Mouse (Mus musculus): Measurements from ENCODE around the gene Tubb4b. TPM values are rescaled to one million over a fixed set of nuclear protein-coding genes. Genes with fewer than 3 reads are reported as not detected.

Gene Tubb4b
- 10 to 100 TPM in 25 of 26 experiments, 1 to 10 TPM in 1; 9.6 to 51.4 (median 27.3) TPM for total RNA-seq (2018; cell fraction: chromatin; rRNA removed)
- total RNA-seq (2018; cell fraction: cytosol; rRNA removed) = 100 to 1,000 TPM in 8 of 26 experiments, 10 to 100 TPM in 18; 46.1 to 130 (median 73.8) TPM
- total RNA-seq (2018; cell fraction: nucleus; rRNA removed) = 10 to 100 TPM; 15.6 to 92.0 (median 34.9) TPM
- 49.1 to 144 TPM (median 76.8 TPM) in 3 replicates for polyA plus RNA-seq (2018)

GRCm38 (mm10) chr2:25224492-25224765 lies at the start of gene Tubb4b:
Gene Tubb4b, minus strand, starts transcription at chr2:25224702.
- H3K36me3 ChIP-seq (ENCODE audit: inconsistent target) = no peaks in the 10 kb centered on the region
- H3K79me2 ChIP-seq (ENCODE audit: inconsistent target) = peaks cover 13% of the 10 kb centered on the region
- H3K4me3 ChIP-seq (ENCODE audit: inconsistent target) = peak within 1 kb of the TSS; percentile 78
- WGBS (ENCODE audit: missing documents) = 2% methylated on average over 17 of the region's 17 CpGs
- peak within 1 kb of the TSS; percentile 80 for H3K27ac ChIP-seq

- WGBS (ENCODE audit: missing documents) = 39% methylated on average over 16 of the region's 16 CpGs
- H3K79me2 ChIP-seq (ENCODE audit: inconsistent target) = peaks cover 43% of the 10 kb centered on the region
- peak overlapping the region; percentile 97 for H3K4me3 ChIP-seq (ENCODE audit: inconsistent target)
- H3K36me3 ChIP-seq (ENCODE audit: inconsistent target) = peaks cover 52% of the 10 kb centered on the region
- peak overlapping the region; percentile 38 for H3K27ac ChIP-seq
These were observed 48.5 kb upstream of the Tubb4b start for GRCm38 (mm10) chr2:25273010-25273409.

GRCm38 (mm10) chr2:25272515-25272914 lies 48.0 kb upstream of the Tubb4b start:
- H3K4me3 ChIP-seq (ENCODE audit: inconsistent target) = peak overlapping the region; percentile 97
- H3K27ac ChIP-seq = peak overlapping the region; percentile 38
- under 1% methylated on average over 18 of the region's 29 CpGs for WGBS (ENCODE audit: missing documents)
- H3K36me3 ChIP-seq (ENCODE audit: inconsistent target) = peaks cover 47% of the 10 kb centered on the region
- peaks cover 48% of the 10 kb centered on the region for H3K79me2 ChIP-seq (ENCODE audit: inconsistent target)

- Histone ChIP-seq H3K27ac (peak within 1 kb of the TSS; percentile 64), H3K4me3 (ENCODE audit: inconsistent target) (peak within 1 kb of the TSS; percentile 97), H3K36me3 (ENCODE audit: inconsistent target) (peaks cover 42% of the 10 kb centered on the region), H3K79me2 (ENCODE audit: inconsistent target) (peaks cover 54% of the 10 kb centered on the region)
- under 1% methylated on average over 48 of the region's 55 CpGs for WGBS (ENCODE audit: missing documents)
These were observed 47.5 kb upstream of the Tubb4b start, which contains the start of the genes Ssna1 and Anapc2 for GRCm38 (mm10) chr2:25271827-25272511. Gene Ssna1, minus strand, starts transcription at chr2:25272438. Gene Anapc2, plus strand, starts transcription at chr2:25272478.

DNA sequence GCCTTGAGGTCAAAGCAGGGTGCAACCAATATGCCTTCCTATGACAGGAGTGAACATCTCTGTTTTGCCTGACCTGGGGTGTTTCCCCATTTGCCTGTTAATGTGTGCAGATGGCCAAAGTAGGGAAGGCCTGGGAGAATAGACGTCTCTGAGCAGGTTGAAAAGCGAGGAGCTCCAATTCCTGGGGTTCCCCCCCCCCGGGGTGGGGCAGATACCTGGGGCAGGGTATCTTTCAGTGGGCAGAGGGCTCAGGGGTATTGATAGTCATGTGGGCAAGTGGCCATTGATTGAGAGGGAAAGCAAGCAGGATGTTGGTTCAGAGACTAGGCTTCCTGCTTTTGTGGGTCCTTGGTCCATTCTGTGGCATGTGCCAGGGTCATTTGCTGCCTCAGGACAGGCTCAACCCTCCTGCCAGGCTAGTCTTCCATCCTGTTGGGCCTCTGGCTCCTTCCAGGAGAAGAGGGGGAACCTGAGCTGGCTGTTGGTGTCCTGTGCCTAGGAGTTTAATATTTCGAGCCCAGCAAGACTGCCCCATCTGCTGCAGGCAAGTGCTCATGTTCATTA lies 43.3 kb upstream of the Tubb4b start:
- no peak overlapping the region for H3K4me3 ChIP-seq (ENCODE audit: inconsistent target)
- H3K36me3 ChIP-seq (ENCODE audit: inconsistent target) = peaks cover 11% of the 10 kb centered on the region; the same call in 1 of the 2 replicates
- H3K79me2 ChIP-seq (ENCODE audit: inconsistent target) = peaks cover 75% of the 10 kb centered on the region
- no peak overlapping the region for H3K27ac ChIP-seq
- 95% methylated on average over 4 of the region's 4 CpGs for WGBS (ENCODE audit: missing documents)

GRCm38 (mm10) chr2:25267241-25267640 lies 42.7 kb upstream of the Tubb4b start:
- no peak overlapping the region for H3K27ac ChIP-seq
- H3K4me3 ChIP-seq (ENCODE audit: inconsistent target) = no peak overlapping the region
- H3K36me3 ChIP-seq (ENCODE audit: inconsistent target) = peaks cover 11% of the 10 kb centered on the region; the same call in 1 of the 2 replicates
- H3K79me2 ChIP-seq (ENCODE audit: inconsistent target) = peaks cover 70% of the 10 kb centered on the region

DNA sequence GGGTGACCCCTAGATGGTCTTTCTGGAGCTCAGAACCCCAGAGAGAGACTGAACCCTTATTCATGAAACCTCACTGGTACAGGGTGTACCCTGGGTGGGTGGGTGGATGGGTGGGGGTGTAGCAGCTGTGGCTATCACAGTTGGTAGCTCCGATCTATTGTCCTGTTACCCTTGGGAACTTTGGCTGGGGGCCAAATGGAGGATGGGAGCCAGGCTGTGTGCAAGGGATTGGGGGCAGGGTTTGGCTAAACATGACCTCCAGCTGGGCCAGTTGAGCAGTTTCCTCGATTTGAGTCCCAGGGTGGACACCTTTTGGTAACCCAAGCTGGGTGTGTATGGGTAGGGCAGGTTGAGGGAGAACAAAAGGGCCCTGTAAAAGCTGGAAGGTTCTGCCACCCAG lies 42.2 kb upstream of the Tubb4b start:
- H3K79me2 ChIP-seq (ENCODE audit: inconsistent target) = peaks cover 67% of the 10 kb centered on the region
- H3K36me3 ChIP-seq (ENCODE audit: inconsistent target) = peaks cover 11% of the 10 kb centered on the region; the same call in 1 of the 2 replicates
- H3K4me3 ChIP-seq (ENCODE audit: inconsistent target) = no peak overlapping the region
- H3K27ac ChIP-seq = peak overlapping the region; percentile 39; the same call in 1 of the 2 replicates
- WGBS (ENCODE audit: missing documents) = 67% methylated on average over 2 of the region's 2 CpGs

- Histone ChIP-seq H3K79me2 (ENCODE audit: inconsistent target) (peaks cover 60% of the 10 kb centered on the region), H3K27ac (peak overlapping the region; percentile 39), H3K4me3 (ENCODE audit: inconsistent target) (no peak overlapping the region; the same call in 1 of the 2 replicates), H3K36me3 (ENCODE audit: inconsistent target) (peaks cover 11% of the 10 kb centered on the region; the same call in 1 of the 2 replicates)
- 52% methylated on average over 6 of the region's 6 CpGs for WGBS (ENCODE audit: missing documents)
These were observed 41.6 kb upstream of the Tubb4b start for GRCm38 (mm10) chr2:25265897-25266656.

- WGBS (ENCODE audit: missing documents) = 94% methylated on average over 3 of the region's 3 CpGs
- peaks cover 6% of the 10 kb centered on the region; the same call in 1 of the 2 replicates for H3K36me3 ChIP-seq (ENCODE audit: inconsistent target)
- no peak overlapping the region for H3K27ac ChIP-seq
- peaks cover 48% of the 10 kb centered on the region; the same call in 1 of the 2 replicates for H3K79me2 ChIP-seq (ENCODE audit: inconsistent target)
- H3K4me3 ChIP-seq (ENCODE audit: inconsistent target) = no peak overlapping the region
These were observed 40.3 kb upstream of the Tubb4b start for GRCm38 (mm10) chr2:25264851-25265250.

- no peak overlapping the region for H3K27ac ChIP-seq
- H3K4me3 ChIP-seq (ENCODE audit: inconsistent target) = no peak overlapping the region
- H3K79me2 ChIP-seq (ENCODE audit: inconsistent target) = peaks cover 47% of the 10 kb centered on the region; the same call in 1 of the 2 replicates
- 85% methylated on average over 5 of the region's 5 CpGs for WGBS (ENCODE audit: missing documents)
- 0 out of 2 replicates have a peak, but pooled peaks cover under 1% of the 10 kb centered on the region for H3K36me3 ChIP-seq (ENCODE audit: inconsistent target)
These were observed 39.8 kb upstream of the Tubb4b start for GRCm38 (mm10) chr2:25264286-25264660.

- Histone ChIP-seq H3K4me3 (ENCODE audit: inconsistent target) (peak overlapping the region; percentile 29), H3K27ac (no peak overlapping the region), H3K36me3 (ENCODE audit: inconsistent target) (no peaks in the 10 kb centered on the region), H3K79me2 (ENCODE audit: inconsistent target) (peaks cover 47% of the 10 kb centered on the region; the same call in 1 of the 2 replicates)
- WGBS (ENCODE audit: missing documents) = 47% methylated on average over 12 of the region's 12 CpGs
These were observed 39.3 kb upstream of the Tubb4b start for GRCm38 (mm10) chr2:25263623-25264285.

GRCm38 (mm10) chr2:25262795-25263622 lies 38.5 kb upstream of the Tubb4b start:
- H3K4me3 ChIP-seq (ENCODE audit: inconsistent target) = peak overlapping the region; percentile 29
- H3K79me2 ChIP-seq (ENCODE audit: inconsistent target) = peaks cover 46% of the 10 kb centered on the region; the same call in 1 of the 2 replicates
- no peaks in the 10 kb centered on the region for H3K36me3 ChIP-seq (ENCODE audit: inconsistent target)
- WGBS (ENCODE audit: missing documents) = under 1% methylated on average over 63 of the region's 82 CpGs
- H3K27ac ChIP-seq = no peak overlapping the region

GRCm38 (mm10) chr2:25262291-25262767 lies 37.8 kb upstream of the Tubb4b start, which contains the start of gene Tprn:
Gene Tprn, plus strand, starts transcription at chr2:25262618.
- 1% methylated on average over 39 of the region's 39 CpGs for WGBS (ENCODE audit: missing documents)
- no peaks in the 10 kb centered on the region for H3K36me3 ChIP-seq (ENCODE audit: inconsistent target)
- H3K27ac ChIP-seq = peak within 1 kb of the TSS; percentile 32
- H3K79me2 ChIP-seq (ENCODE audit: inconsistent target) = peaks cover 39% of the 10 kb centered on the region; the same call in 1 of the 2 replicates
- H3K4me3 ChIP-seq (ENCODE audit: inconsistent target) = peak within 1 kb of the TSS; percentile 29
